Mouse (Mus musculus): ENCODE measurements around the gene Gtdc1. TPM values are rescaled to one million over a fixed set of nuclear protein-coding genes. Genes with fewer than 3 reads are reported as not detected.

The Gtdc1 gene
- polyA plus RNA-seq, 1 experiment = 2.8 TPM

DNA sequence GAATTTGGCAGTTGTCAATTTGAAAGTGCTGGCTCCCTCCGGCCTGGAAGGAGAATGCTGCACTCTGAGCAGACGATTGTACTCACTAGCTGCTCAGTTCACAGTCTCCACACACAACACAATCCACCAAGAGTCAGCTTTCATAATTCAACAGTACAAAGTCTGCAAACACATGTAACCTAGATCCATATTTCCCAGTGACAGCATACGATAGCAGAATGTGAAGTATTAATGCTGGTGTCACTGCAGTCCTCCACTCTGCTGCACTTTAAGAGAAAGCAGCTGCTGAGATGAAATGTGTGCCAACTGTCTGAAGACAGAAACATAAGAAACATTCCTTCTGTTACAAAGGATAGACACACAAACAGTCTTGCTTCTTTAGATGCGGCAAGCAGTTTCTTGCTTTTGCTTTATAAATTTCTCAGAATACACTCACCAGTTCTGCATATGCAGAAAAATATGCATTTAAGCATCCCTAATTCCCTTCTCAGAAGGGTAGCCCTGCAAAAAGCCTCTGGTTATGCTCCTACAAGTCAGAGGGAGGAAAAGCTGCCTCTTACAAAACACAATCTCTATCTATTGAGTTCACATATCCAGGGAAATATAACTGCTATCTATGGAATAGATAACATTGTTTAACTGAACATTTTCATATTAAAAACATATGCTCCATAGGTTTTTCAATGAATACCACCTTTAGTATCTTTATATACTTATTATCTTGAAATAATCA lies 221.4 kb downstream of the Gtdc1 start:
- TF ChIP-seq GATA1 (IDR thresholded peaks at IDR 0.05; ENCODE audit: low read length) = no peak

- TF ChIP-seq GATA1 (IDR thresholded peaks at IDR 0.05; ENCODE audit: low read length) = no peak
Measured at GRCm38 (mm10) chr2:44700276-44700675, 227.2 kb downstream of the Gtdc1 start.

DNA sequence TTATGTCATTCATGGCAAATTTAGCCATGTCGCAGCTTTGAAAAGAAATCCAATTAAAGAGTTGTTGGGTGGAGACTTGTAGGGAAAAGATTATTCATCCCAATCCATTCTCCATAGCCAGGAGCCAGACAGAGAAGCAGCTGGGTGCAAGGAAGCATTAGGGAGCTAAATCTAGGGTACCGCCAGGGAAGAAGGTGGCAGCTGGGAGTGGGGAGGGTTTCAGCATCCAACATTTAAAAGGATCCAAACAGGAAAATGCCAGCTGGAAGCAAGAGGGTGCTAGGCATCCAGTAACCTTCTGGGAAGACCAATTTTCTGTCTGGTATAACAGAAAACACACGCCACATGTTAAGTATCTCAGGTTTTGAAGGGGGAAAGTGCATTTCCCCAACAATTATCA lies 231.0 kb downstream of the Gtdc1 start:
- TF ChIP-seq GATA1 (IDR thresholded peaks at IDR 0.05; ENCODE audit: low read length) = no peak

- TF ChIP-seq GATA1 (IDR thresholded peaks at IDR 0.05; ENCODE audit: low read length) = no peak
Measured at GRCm38 (mm10) chr2:44693898-44694297, 233.6 kb downstream of the Gtdc1 start.

DNA sequence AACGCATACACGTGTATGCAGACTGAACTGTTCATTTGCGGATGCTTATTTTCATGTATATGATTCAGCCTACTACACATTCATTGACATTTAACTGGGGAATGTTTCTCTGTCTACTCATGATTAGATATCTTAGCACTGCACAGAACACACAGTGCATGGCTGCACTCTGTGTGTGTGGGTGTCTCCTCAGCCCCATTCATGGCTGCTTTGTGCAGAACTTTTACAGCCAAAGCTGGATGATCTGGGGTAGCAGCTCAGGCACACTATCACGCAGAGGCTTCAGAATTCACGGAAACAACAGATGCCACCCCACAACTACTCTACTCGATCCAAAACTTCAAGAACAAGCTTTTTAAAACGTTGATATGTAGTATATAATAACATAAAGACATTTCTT lies 263.4 kb downstream of the Gtdc1 start:
- no peak for TF ChIP-seq GATA1 (IDR thresholded peaks at IDR 0.05; ENCODE audit: low read length)

GRCm38 (mm10) chr2:44659870-44660269 lies 267.6 kb downstream of the Gtdc1 start:
- no peak for TF ChIP-seq GATA1 (IDR thresholded peaks at IDR 0.05; ENCODE audit: low read length)

DNA sequence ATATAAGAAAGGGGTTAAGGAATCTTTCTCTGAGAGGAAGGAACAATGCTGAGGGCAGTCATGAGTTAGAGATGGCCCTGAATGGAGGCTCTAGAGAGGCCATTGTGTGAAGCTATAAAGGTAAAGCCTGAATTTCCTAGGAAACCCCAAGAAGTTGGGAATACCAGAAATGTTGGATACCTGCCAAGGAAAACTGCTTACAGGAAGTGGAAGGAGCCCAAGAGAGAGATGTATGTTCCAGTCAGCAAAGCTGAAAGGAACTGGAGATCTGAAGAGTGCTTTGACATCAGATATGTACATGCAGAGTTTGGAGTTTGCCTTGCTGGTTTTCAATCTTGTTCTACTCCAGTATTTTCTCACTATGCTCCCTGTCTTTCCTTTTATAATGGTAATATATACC lies 268.4 kb downstream of the Gtdc1 start:
- no peak for TF ChIP-seq GATA1 (IDR thresholded peaks at IDR 0.05; ENCODE audit: low read length)

DNA sequence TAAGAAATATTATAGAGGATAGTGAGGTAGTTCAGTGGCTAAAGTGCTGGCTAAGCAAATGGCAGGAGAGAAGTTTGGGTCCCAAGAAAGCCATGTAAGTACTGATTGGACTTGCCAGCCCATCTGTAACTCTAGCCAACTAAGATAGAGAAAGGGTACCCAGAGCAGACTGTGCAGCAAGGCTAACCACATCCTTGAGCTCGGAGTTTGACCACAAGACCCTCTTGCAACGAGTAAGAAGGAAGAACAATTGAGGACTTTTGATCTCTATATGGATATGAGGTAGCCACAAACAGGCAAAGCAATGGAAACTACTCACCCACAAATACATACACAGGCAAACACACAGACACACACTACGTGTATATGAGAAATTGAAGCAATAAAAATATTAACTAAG lies 278.9 kb downstream of the Gtdc1 start:
- TF ChIP-seq GATA1 (IDR thresholded peaks at IDR 0.05; ENCODE audit: low read length) = no peak

- no peak for TF ChIP-seq GATA1 (IDR thresholded peaks at IDR 0.05; ENCODE audit: low read length)
Measured at GRCm38 (mm10) chr2:44646398-44646797, 281.1 kb downstream of the Gtdc1 start.

DNA sequence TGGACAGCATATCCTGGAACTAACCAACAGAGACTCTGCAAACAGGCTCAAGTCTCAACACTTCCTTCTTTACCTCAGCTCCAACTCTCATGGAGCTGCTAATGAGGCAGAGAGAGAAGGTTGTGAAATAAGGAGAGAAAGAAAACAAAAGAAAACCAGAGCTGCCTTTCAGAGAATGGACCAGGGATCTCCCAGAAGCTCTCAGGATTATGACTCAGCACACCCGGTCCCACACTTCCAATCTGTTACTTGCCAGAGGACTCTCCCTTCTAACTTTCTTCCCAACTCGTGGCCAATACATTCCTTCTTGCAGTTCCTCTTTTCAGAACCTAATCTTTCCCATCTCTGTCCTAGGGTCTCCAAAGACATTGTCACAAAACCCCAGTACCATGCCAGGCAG lies 288.1 kb downstream of the Gtdc1 start:
- no peak for TF ChIP-seq GATA1 (IDR thresholded peaks at IDR 0.05; ENCODE audit: low read length)

- no peak for TF ChIP-seq GATA1 (IDR thresholded peaks at IDR 0.05; ENCODE audit: low read length)
Measured at GRCm38 (mm10) chr2:44638157-44638556, 289.3 kb downstream of the Gtdc1 start.

- TF ChIP-seq GATA1 (IDR thresholded peaks at IDR 0.05; ENCODE audit: low read length) = no peak
Measured at GRCm38 (mm10) chr2:44633971-44634370, 293.5 kb downstream of the Gtdc1 start.

- TF ChIP-seq GATA1 (IDR thresholded peaks at IDR 0.05; ENCODE audit: low read length) = no peak
Measured at GRCm38 (mm10) chr2:44633064-44633463, 294.4 kb downstream of the Gtdc1 start.

GRCm38 (mm10) chr2:44632584-44632983 lies 294.9 kb downstream of the Gtdc1 start:
- no peak for TF ChIP-seq GATA1 (IDR thresholded peaks at IDR 0.05; ENCODE audit: low read length)

GRCm38 (mm10) chr2:44631064-44631463 lies 296.4 kb downstream of the Gtdc1 start:
- no peak for TF ChIP-seq GATA1 (IDR thresholded peaks at IDR 0.05; ENCODE audit: low read length)

DNA sequence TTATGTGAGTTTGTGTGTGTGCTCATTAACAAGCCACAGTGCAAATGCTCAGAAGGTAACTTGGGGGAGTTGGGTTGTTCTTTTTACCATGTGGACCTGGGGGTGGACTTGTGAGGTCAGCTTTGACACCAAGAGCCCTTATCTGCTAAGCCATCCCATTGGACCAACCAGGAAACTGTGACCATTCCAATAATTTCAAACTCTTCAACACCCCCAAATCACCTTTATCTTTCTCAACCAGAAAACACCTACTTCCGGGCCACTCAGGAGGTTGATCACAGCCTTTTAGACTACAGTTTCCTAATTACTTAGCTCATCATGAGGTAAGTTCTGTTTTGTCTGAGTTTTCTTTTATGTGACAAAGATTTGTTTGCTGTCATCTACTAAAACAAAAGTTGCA lies 298.7 kb downstream of the Gtdc1 start:
- no peak for TF ChIP-seq GATA1 (IDR thresholded peaks at IDR 0.05; ENCODE audit: low read length)

GRCm38 (mm10) chr2:44625154-44625553 lies 302.3 kb downstream of the Gtdc1 start:
- TF ChIP-seq GATA1 (IDR thresholded peaks at IDR 0.05; ENCODE audit: low read length) = no peak

GRCm38 (mm10) chr2:44622471-44622870 lies 305.0 kb downstream of the Gtdc1 start:
- no peak for TF ChIP-seq GATA1 (IDR thresholded peaks at IDR 0.05; ENCODE audit: low read length)

Measured in G1E-ER4 (cell line).